Mouse (Mus musculus) testis, postnatal 10 days (tissue): Measurements from ENCODE around the gene Pdzd9.
A peak's percentile ranks its signal among the peaks of the same experiment; 100 is the strongest.

Experiments
- DNase-seq: peaks from one replicate; pipeline ENCODE4 v3.0.0; 2021; ENCODE audit warnings: low spot score

The Pdzd9 gene

GRCm38 (mm10) chr7:120635362-120635781, 34.8 kb downstream of the Pdzd9 start:
- DNase-seq = no peak

GRCm38 (mm10) chr7:120634711-120635361, 35.3 kb downstream of the Pdzd9 start, which contains the start of gene Uqcrc2:
Gene Uqcrc2 (plus strand): TSS chr7:120635176.
- peak; percentile 91 for DNase-seq

GRCm38 (mm10) chr7:120634301-120634700, 35.8 kb downstream of the Pdzd9 start:
- DNase-seq = no peak

- DNase-seq = no peak
Observed at GRCm38 (mm10) chr7:120632518-120632917, 37.6 kb downstream of the Pdzd9 start.

GRCm38 (mm10) chr7:120620841-120621240, 49.3 kb downstream of the Pdzd9 start:
- DNase-seq = no peak

GRCm38 (mm10) chr7:120620075-120620771, 49.9 kb downstream of the Pdzd9 start:
- DNase-seq = no peak
